Mouse (Mus musculus) gastrocnemius, adult 8-10 months (tissue): ENCODE data around the gene Hist1h4i. TPM values are rescaled to one million over a fixed set of nuclear protein-coding genes. Genes with fewer than 3 reads are reported as not detected.

ENCODE experiments used
- microRNA-seq: library from miRNA; unstranded; fragments of <30 nt; microRNA quantifications from one replicate; pipeline ENCODE4 v1.2.0, GENCODE M21; 2022
- total RNA-seq, 4 experiments: library from RNA; stranded (reverse); gene quantifications; 2 replicates each; pipeline ENCODE4 v1.2.4; 2022

The Hist1h4i gene
- total RNA-seq, 4 experiments from 2014 or later, result 28.5 to 37.8 (median 35.7) TPM

Small RNAs within 50 kb of the gene (microRNA-seq; reads per million reads assigned to microRNA genes)
- gene Gm26300 (not detected), gene Gm44390 (not detected), gene Gm44486 (not detected)

Other genes with a start within 250 kb of the Hist1h4i start
- 10 to 100 TPM; 13.3 to 26.7 (median 21.1) TPM for gene Hist1h2bq, start 231.2 kb downstream of the Hist1h4i start, total RNA-seq
- gene Hist1h2ao, start 230.9 kb downstream of the Hist1h4i start, total RNA-seq, result 1 to 10 TPM in 1 of 4 experiments, not detected in 3; 3.4 TPM
- 10 to 100 TPM; 49.7 to 72.4 (median 56.2) TPM for gene Hist1h4m, start 229.6 kb downstream of the Hist1h4i start, total RNA-seq
- 10 to 100 TPM in 1 of 4 experiments, 1 to 10 TPM in 1, not detected in 2; 9.2 to 18.0 TPM for gene Hist1h4n, start 209.2 kb downstream of the Hist1h4i start, total RNA-seq
- 1 to 10 TPM in 2 of 4 experiments, not detected in 2; 1.4 to 2.6 TPM for gene Hist1h2ap, start 207.9 kb downstream of the Hist1h4i start, total RNA-seq
- 10 to 100 TPM; 13.3 to 26.6 (median 21.0) TPM for gene Hist1h2br, start 207.6 kb downstream of the Hist1h4i start, total RNA-seq
- gene Zfp184, start 96.3 kb downstream of the Hist1h4i start, total RNA-seq, result 1 to 10 TPM in 1 of 4 experiments, under 1 TPM in 3; 0.48 to 1.4 (median 0.80) TPM
- gene Pom121l2, start 60.2 kb downstream of the Hist1h4i start, total RNA-seq, result not detected
- not detected for gene Prss16, start 31.6 kb downstream of the Hist1h4i start, total RNA-seq
- 1 to 10 TPM in 3 of 4 experiments, not detected in 1; 3.0 to 6.5 (median 5.3) TPM for gene Hist1h2ah, start 5.8 kb downstream of the Hist1h4i start, total RNA-seq
- gene Hist1h2bk, start 5.5 kb downstream of the Hist1h4i start, total RNA-seq, result 1 to 10 TPM in 1 of 4 experiments, under 1 TPM in 1, not detected in 2; 0.75 to 7.0 TPM
- 1 to 10 TPM in 3 of 4 experiments, not detected in 1; 2.3 to 4.2 (median 2.6) TPM for gene Hist1h2ag, start 1.6 kb upstream of the Hist1h4i start, total RNA-seq
- 1 to 10 TPM in 2 of 4 experiments, under 1 TPM in 2; 0.75 to 2.9 (median 1.3) TPM for gene Hist1h2bj, start 1.9 kb upstream of the Hist1h4i start, total RNA-seq
- gene Vmn1r188, start 43.1 kb upstream of the Hist1h4i start, total RNA-seq, result not detected
- not detected for gene Vmn1r189, start 64.5 kb upstream of the Hist1h4i start, total RNA-seq
- gene Vmn1r191, start 142.6 kb upstream of the Hist1h4i start, total RNA-seq, result not detected
- gene Vmn1r192, start 149.8 kb upstream of the Hist1h4i start, total RNA-seq, result not detected
- not detected for gene Vmn1r193, start 181.8 kb upstream of the Hist1h4i start, total RNA-seq
- not detected for gene Vmn1r194, start 202.9 kb upstream of the Hist1h4i start, total RNA-seq
- not detected for gene Vmn1r195, start 229.2 kb upstream of the Hist1h4i start, total RNA-seq
- gene Vmn1r196, start 248.6 kb upstream of the Hist1h4i start, total RNA-seq, result not detected